Mouse (Mus musculus) G1E (cell line): ENCODE results near the gene AC131692.1. TPM values are rescaled to one million over a fixed set of nuclear protein-coding genes. Genes with fewer than 3 reads are reported as not detected.
A peak's percentile ranks its signal among the peaks of the same experiment; 100 is the strongest.

Source experiments
- ATAC-seq: 2 replicates; pipeline ENCODE4 v1.8.0; 2016; ENCODE audit warnings: mild to moderate bottlenecking; ENCODE audit not compliant: insufficient number of reproducible peaks, poor library complexity, low FRiP score, severe bottlenecking; ENCODE audit errors: extremely low read depth
- DNase-seq: peaks from one replicate; pipeline ENCODE4 v3.0.0; 2012; ENCODE audit warnings: low spot score
- H3K27me3 ChIP-seq: 2 replicates; pipeline ENCODE4 v1.6.1; 2012; ENCODE audit warnings: mild to moderate bottlenecking, low read length, inconsistent platforms; ENCODE audit not compliant: insufficient read depth
- H3K36me3 ChIP-seq: replicated peaks from 2 replicates; pipeline ENCODE3; 2012; ENCODE audit warnings: mild to moderate bottlenecking, inconsistent platforms
- H3K4me1 ChIP-seq: 2 replicates; pipeline ENCODE4 v1.6.1; 2012; ENCODE audit warnings: low read depth, low read length, inconsistent platforms, mixed read lengths; ENCODE audit not compliant: insufficient read depth
- H3K4me3 ChIP-seq: 2 replicates; pipeline ENCODE4 v1.5.1; 2012; ENCODE audit warnings: low read depth, mild to moderate bottlenecking, inconsistent platforms, low read length, moderate library complexity, mixed read lengths
- H3K9me3 ChIP-seq: replicated peaks from 2 replicates; pipeline ENCODE4 v1.6.1; 2012; ENCODE audit warnings: inconsistent platforms
- CTCF ChIP-seq: IDR thresholded peaks from 2 replicates; pipeline ENCODE4 v1.5.1; 2012; ENCODE audit warnings: low read depth, low read length, inconsistent platforms, mixed read lengths
- GATA1 ChIP-seq: IDR thresholded peaks from 2 replicates; pipeline ENCODE4 v1.6.1; 2012; ENCODE audit warnings: borderline replicate concordance, low read length, inconsistent platforms, mixed read lengths
- GATA2 ChIP-seq: IDR thresholded peaks from 2 replicates; pipeline ENCODE4 v1.6.1; 2012; ENCODE audit warnings: low read depth, low read length, inconsistent platforms, borderline replicate concordance
- POLR2AphosphoS5 ChIP-seq: IDR thresholded peaks from 2 replicates; pipeline ENCODE4 v1.6.1; 2012; ENCODE audit warnings: low read depth, low read length, inconsistent platforms; ENCODE audit not compliant: insufficient replicate concordance
- TAL1 ChIP-seq: conservative IDR thresholded peaks from 2 replicates; pipeline ENCODE4 v1.6.1; 2012; ENCODE audit warnings: low read depth, low read length, inconsistent platforms, mixed read lengths
- polyA plus RNA-seq: library from polyadenylated mRNA; stranded (reverse); fragments of >175 nt; gene quantifications from 2 replicates; pipeline ENCODE4 v1.2.3, GENCODE M21; 2012
- total RNA-seq, 2 experiments: library from RNA; stranded (forward) in 1 of 2; stranded (reverse) in 1 of 2; fragments of 200-1000 nt in 1 of 2; fragments of >200 nt in 1 of 2; fragmentation: Nextera tagmentation in 1 of 2; gene quantifications; 2 replicates each; pipeline ENCODE4 v1.2.3; 2014 to 2017

AC131692.1 gene
- total and polyA plus RNA-seq, 3 experiments = 1.4 to 5.6 (median 3.4) TPM

DNA sequence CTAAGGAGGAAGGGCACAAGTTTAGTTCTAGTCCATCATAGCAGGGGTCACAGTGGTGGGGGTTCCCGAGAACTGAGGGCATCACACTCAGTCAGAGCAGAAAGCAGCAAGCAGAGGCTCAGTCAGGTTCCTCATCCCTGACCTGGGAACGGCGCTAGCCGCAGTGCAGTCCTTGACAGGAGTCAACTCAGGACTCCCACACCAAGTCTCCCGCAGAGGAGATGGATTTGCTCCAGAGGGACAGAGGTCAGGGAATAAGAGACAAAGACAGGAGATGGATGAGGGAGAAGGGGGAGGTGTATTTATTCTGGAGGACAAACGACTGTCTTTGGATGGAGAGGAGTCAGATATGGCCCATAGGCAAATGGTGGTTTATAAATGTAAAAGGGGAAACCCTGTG is 18.9 kb downstream of the AC131692.1 start:
- H3K4me1 ChIP-seq = peaks cover 36% of the 10 kb centered on the region
- ATAC-seq (no peak), DNase-seq (no peak)
- TF ChIP-seq TAL1 (no peak), GATA2 (no peak), CTCF (no peak), GATA1 (no peak), POLR2AphosphoS5 (no peak)
- no peak overlapping the region for H3K4me3 ChIP-seq
- peaks cover 66% of the 10 kb centered on the region for H3K36me3 ChIP-seq
- no peaks in the 10 kb centered on the region for H3K9me3 ChIP-seq
- H3K27me3 ChIP-seq = peaks cover 2% of the 10 kb centered on the region; the same call in 1 of the 2 replicates

DNA sequence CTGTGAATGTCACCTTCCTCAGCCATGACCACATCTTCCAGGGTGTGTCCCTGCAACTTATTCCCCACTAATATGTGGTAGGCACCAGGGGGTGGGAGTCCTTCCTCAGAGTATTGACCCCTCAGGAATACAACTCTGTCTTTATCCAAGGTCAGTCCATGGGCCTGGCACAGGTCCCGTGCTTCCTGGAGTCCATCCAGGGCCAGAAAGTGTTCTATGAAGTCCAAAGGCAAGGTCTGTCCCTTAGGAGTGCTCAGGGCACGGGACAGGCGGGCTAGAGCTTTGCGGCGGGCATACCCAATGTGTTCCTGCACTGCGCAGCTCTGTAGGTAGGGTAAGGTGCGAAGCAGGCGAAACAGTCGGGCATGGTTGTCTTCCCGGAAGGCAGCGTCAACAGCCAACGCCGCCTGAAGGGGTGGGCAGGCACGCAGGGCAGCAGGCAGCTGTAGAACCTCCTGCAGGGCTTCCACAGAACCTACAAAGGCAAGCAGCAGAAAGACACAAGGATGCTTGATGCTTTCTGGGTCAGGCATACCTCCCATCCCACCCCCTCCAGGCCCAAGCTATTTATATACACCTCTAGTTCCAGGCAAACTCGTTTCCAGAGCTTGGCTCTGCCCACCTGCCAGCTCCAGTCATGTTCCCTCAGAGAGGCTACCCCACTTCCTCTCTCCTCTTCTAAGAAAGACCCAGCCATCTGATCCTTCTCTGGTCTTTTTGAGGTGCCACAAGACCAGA is 22.1 kb downstream of the AC131692.1 start:
- Histone ChIP-seq H3K27me3 (no peaks in the 10 kb centered on the region), H3K9me3 (no peaks in the 10 kb centered on the region), H3K36me3 (peaks cover 73% of the 10 kb centered on the region), H3K4me3 (peak overlapping the region; percentile 41; the same call in 1 of the 2 replicates), H3K4me1 (peaks cover 36% of the 10 kb centered on the region)
- DNase-seq = no peak
- no peak for ATAC-seq
- no peak for TF ChIP-seq GATA2

DNA sequence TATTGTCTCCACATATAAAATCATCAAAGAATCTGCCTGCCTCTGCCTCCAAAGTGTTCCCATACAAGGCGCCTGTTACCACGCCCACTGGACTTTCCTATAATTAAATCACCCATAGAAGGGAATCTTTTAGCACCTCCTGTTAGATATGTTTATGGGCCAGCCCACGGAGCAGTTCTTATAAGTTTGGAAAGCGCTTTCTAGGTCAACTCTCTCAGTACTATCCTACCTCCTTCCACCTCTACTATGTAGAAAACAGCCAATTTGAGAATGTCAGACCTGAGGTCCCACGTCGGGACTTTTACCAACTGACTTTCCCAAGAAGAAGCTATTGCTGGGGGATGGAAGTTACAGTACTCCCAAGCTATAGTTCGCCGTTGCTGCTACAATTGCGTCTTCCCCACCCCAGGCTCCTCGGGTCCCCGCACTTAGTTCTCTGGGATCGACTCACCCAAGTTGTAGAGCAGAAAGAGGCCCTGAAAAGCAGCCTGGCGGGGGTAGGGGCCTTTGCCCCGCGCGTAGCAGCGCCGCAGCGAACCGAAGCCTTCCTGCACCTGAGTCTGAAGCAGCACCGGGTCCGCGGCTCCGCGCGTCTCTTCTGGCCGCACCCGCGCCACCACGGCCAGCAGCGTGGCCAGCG is 23.2 kb downstream of the AC131692.1 start:
- no peak for TF ChIP-seq GATA1
- no peak for TF ChIP-seq CTCF
- TF ChIP-seq TAL1 = no peak
- no peak for TF ChIP-seq GATA2
- no peak for TF ChIP-seq POLR2AphosphoS5
- Histone ChIP-seq H3K4me3 (peak overlapping the region; percentile 90), H3K27me3 (no peaks in the 10 kb centered on the region), H3K36me3 (peaks cover 75% of the 10 kb centered on the region), H3K9me3 (no peaks in the 10 kb centered on the region), H3K4me1 (peaks cover 36% of the 10 kb centered on the region)
- ATAC-seq (no peak), DNase-seq (peak; percentile 16)

DNA sequence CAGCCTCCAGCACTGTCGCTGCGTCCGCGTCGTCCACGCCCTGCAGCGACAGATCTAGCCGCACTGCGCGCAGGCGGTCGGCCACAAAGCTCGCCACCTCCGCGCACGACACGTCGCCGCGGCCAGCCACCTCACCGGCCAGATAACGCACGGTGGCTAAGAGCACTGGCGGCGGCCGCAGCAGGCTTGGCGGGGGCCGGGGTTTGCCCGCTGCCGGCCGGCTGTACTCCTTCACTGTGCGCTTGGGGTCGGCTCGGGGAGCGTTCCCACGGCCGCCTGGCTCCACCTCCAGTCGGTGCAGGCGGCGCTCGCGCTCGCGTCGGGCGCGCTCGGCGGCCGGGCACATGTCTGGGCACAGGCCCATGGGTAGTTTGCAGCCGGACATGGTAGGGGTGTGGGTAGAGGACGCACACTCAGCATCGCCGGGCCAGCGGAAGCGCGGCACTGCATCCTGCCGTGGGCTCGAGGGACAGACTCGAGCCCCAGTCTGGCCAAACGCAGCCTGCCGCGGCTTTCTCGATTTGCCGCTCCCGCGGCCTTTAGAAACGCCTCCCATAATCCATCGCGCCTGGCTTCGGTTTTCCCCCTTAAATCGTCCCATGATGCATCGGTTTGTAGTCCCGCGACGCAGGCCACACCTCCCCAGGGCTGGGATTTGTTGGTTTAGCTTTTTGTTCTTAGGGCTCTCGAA is 23.9 kb downstream of the AC131692.1 start, which contains the start of gene Sac3d1:
Sac3d1 (minus strand) TSS at position 665 of the 691 bp plus-strand sequence.
- no peaks in the 10 kb centered on the region for H3K27me3 ChIP-seq
- peaks cover 71% of the 10 kb centered on the region for H3K36me3 ChIP-seq

DNA sequence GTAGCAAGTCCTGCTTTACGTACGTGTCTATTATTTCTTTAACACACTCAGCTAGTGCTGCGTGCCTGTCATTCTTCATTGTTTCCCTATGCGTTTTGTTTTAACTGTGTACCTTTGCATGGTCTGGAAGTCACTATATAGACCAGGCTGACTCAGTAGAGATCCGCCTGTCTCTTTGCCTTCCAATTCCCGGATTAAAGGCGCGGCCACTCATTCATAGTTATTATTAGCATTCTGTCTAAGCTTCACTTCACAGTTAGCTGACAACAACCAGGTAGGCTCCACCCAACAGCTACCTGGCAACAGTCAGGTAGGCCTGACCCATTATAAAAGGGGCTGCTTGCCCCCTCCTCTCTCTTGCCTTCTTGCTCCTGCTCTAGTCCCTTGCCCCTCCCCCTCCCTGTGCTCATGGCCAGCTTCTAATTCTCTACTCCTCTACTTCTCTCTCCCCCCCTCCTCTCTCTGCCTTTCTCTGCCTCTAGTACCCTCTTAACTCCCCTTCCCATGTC is 24.5 kb downstream of the AC131692.1 start:
- no peaks in the 10 kb centered on the region for H3K27me3 ChIP-seq
- no peaks in the 10 kb centered on the region for H3K9me3 ChIP-seq
- TF ChIP-seq TAL1 (no peak), GATA1 (no peak), POLR2AphosphoS5 (no peak), CTCF (no peak), GATA2 (no peak)
- DNase-seq (no peak), ATAC-seq (no peak)
- peak overlapping the region; percentile 90 for H3K4me3 ChIP-seq
- H3K4me1 ChIP-seq = peaks cover 37% of the 10 kb centered on the region
- H3K36me3 ChIP-seq = peaks cover 72% of the 10 kb centered on the region

More for the DNA sequence above, 23.9 kb downstream of the AC131692.1 start, which contains the start of gene Sac3d1:
- DNase-seq (peak; percentile 92), ATAC-seq (peak; percentile 40)
- peak within 1 kb of the TSS; percentile 90 for H3K4me3 ChIP-seq
- peaks cover 36% of the 10 kb centered on the region for H3K4me1 ChIP-seq
- H3K9me3 ChIP-seq = no peaks in the 10 kb centered on the region
- TF ChIP-seq GATA2 (no peak), POLR2AphosphoS5 (no peak), GATA1 (no peak), CTCF (no peak), TAL1 (no peak)

DNA sequence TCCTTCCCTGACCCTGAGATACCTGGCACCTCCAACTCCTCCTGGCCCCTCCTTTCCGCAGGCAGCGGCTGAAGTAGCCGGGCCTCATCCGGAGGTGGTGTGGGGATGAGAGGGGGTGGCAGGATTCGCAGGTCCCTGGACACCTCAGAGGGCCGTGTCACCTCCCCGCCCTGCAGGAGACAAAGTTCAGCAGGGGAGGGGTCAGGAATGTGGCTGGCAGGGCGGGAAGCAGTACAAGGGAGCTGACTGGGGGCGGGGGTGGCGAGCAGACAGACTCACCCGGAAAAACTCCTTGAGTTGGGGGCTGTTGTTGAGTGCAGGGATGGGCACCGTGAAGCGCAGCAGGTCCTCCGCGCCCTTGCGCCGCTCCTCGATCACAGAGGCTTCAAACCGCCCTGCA is 27.5 kb downstream of the AC131692.1 start:
- Histone ChIP-seq H3K27me3 (no peaks in the 10 kb centered on the region), H3K9me3 (no peaks in the 10 kb centered on the region), H3K36me3 (peaks cover 52% of the 10 kb centered on the region), H3K4me1 (peaks cover 26% of the 10 kb centered on the region), H3K4me3 (no peak overlapping the region)
- DNase-seq (no peak), ATAC-seq (no peak)
- no peak for TF ChIP-seq POLR2AphosphoS5
